ENCODE assay signal across 14 mouse cellular contexts in genomic region chr16:91835790-91836189, GRCm38 (mm10).
DNase-seq lines count a peak whose midpoint lies in the region; ATAC-seq lines count a peak whose summit lies in the region.
"Had no signal": no experiment of that assay in that cellular context is flagged by ENCODE, and none has a peak within 500 bp of the region (broad histone marks: within the 10 kb centered on the region; RNA-seq: fewer than 3 reads in every experiment).

No protein-coding gene starts in this region.

- no peak for DNase-seq in midbrain, embryonic 10.5 days (ENCODE audit: low spot score)
- DNase-seq in midbrain, embryonic 14.5 days: no peak
- no peak for DNase-seq in heart, embryonic 10.5 days (ENCODE audit: low spot score)
- DNase-seq in kidney, adult 8-10 months: no peak
- DNase-seq: cerebellum, adult 8-10 months; left cerebral cortex, postnatal 4 days; right cerebral cortex, adult 18-20 months had no signal

- no peaks in the 10 kb centered on the region for H3K27me3 ChIP-seq in midbrain, embryonic 10.5 days (ENCODE audit: low read depth, poor library complexity, severe bottlenecking)
- no peaks in the 10 kb centered on the region for H3K27me3 ChIP-seq in midbrain, embryonic 14.5 days (ENCODE audit: control insufficient read depth, insufficient read depth, low read length)
- no peaks in the 10 kb centered on the region for H3K27me3 ChIP-seq in forebrain, embryonic 16.5 days (replicated peaks; ENCODE audit: control insufficient read depth, insufficient read depth, low read length)
- H3K27me3 ChIP-seq in hindbrain, embryonic 15.5 days: no peaks in the 10 kb centered on the region
- no peaks in the 10 kb centered on the region for H3K27me3 ChIP-seq in neural tube, embryonic 14.5 days (ENCODE audit: control insufficient read depth, insufficient read depth, low read length)
- H3K27me3 ChIP-seq in heart, embryonic 10.5 days (ENCODE audit: insufficient read depth, poor library complexity, severe bottlenecking): no peaks in the 10 kb centered on the region
- H3K27me3 ChIP-seq: heart, embryonic 13.5 days; kidney, embryonic 15.5 days; lung, embryonic 15.5 days had no signal

- no peak for ATAC-seq in midbrain, embryonic 14.5 days (ENCODE audit: low FRiP score, low TSS enrichment)
- ATAC-seq in forebrain, embryonic 16.5 days: no peak
- ATAC-seq in hindbrain, embryonic 15.5 days (ENCODE audit: low FRiP score, low read depth): peak; percentile 36; the same call in 1 of the 2 replicates
- ATAC-seq in neural tube, embryonic 14.5 days (ENCODE audit: low read depth): no peak

- H3K9ac ChIP-seq in midbrain, embryonic 14.5 days (replicated peaks; ENCODE audit: low read length): no peak overlapping the region
- H3K9ac ChIP-seq in forebrain, embryonic 16.5 days (replicated peaks; ENCODE audit: low read depth, low read length): no peak overlapping the region
- H3K9ac ChIP-seq in hindbrain, embryonic 15.5 days: no peak overlapping the region
- no peak overlapping the region for H3K9ac ChIP-seq in neural tube, embryonic 14.5 days (replicated peaks; ENCODE audit: low read depth, low read length)
- H3K9ac ChIP-seq: heart, embryonic 13.5 days; kidney, embryonic 15.5 days; lung, embryonic 15.5 days had no signal

- H3K36me3 ChIP-seq in midbrain, embryonic 10.5 days: peaks cover 60% of the 10 kb centered on the region
- H3K36me3 ChIP-seq in midbrain, embryonic 14.5 days (ENCODE audit: control insufficient read depth, insufficient read depth, low read length): peaks cover 38% of the 10 kb centered on the region
- H3K36me3 ChIP-seq in forebrain, embryonic 16.5 days (ENCODE audit: control insufficient read depth, insufficient read depth): peaks cover 8% of the 10 kb centered on the region
- H3K36me3 ChIP-seq in hindbrain, embryonic 15.5 days: peaks cover 26% of the 10 kb centered on the region
- H3K36me3 ChIP-seq in neural tube, embryonic 14.5 days (ENCODE audit: control insufficient read depth, insufficient read depth, low read length): peaks cover 22% of the 10 kb centered on the region; the same call in 1 of the 2 replicates
- peaks cover 37% of the 10 kb centered on the region for H3K36me3 ChIP-seq in heart, embryonic 10.5 days

- peaks cover 37% of the 10 kb centered on the region for H3K4me1 ChIP-seq in midbrain, embryonic 10.5 days
- 0 out of 2 replicates have a peak, but pooled peaks cover 13% of the 10 kb centered on the region for H3K4me1 ChIP-seq in midbrain, embryonic 14.5 days (ENCODE audit: control insufficient read depth, insufficient read depth, low read length)
- peaks cover 21% of the 10 kb centered on the region for H3K4me1 ChIP-seq in forebrain, embryonic 16.5 days (replicated peaks; ENCODE audit: control insufficient read depth, insufficient read depth, low read length)
- H3K4me1 ChIP-seq in hindbrain, embryonic 15.5 days (replicated peaks): peaks cover 22% of the 10 kb centered on the region
- peaks cover 20% of the 10 kb centered on the region for H3K4me1 ChIP-seq in neural tube, embryonic 14.5 days (ENCODE audit: control insufficient read depth, insufficient read depth, low read length)
- peaks cover 19% of the 10 kb centered on the region for H3K4me1 ChIP-seq in heart, embryonic 10.5 days

- 0 out of 2 replicates have a peak overlapping the region, but pooled peaks have one; percentile 73 for H3K27ac ChIP-seq in midbrain, embryonic 10.5 days (replicated peaks)
- no peak overlapping the region for H3K27ac ChIP-seq in midbrain, embryonic 14.5 days (replicated peaks; ENCODE audit: low read depth, low read length)
- H3K27ac ChIP-seq in forebrain, embryonic 16.5 days (ENCODE audit: low read length): peak overlapping the region; percentile 3; the same call in 1 of the 2 replicates
- H3K27ac ChIP-seq in hindbrain, embryonic 15.5 days (replicated peaks): peak overlapping the region; percentile 78
- H3K27ac ChIP-seq in neural tube, embryonic 14.5 days (ENCODE audit: low read depth, low read length): peak overlapping the region; percentile 77
- no peak overlapping the region for H3K27ac ChIP-seq in heart, embryonic 10.5 days
- H3K27ac ChIP-seq: heart, embryonic 13.5 days; kidney, embryonic 15.5 days; lung, embryonic 15.5 days had no signal

- WGBS in midbrain, embryonic 10.5 days: 85% methylated on average over 6 of the region's 6 CpGs
- 76% methylated on average over 6 of the region's 6 CpGs for WGBS in midbrain, embryonic 14.5 days
- WGBS in forebrain, embryonic 16.5 days: 77% methylated on average over 6 of the region's 6 CpGs
- WGBS in hindbrain, embryonic 15.5 days: 56% methylated on average over 6 of the region's 6 CpGs
- WGBS in neural tube, embryonic 14.5 days: 66% methylated on average over 6 of the region's 6 CpGs
- WGBS in heart, embryonic 10.5 days: 82% methylated on average over 6 of the region's 6 CpGs

- H3K4me2 ChIP-seq in midbrain, embryonic 14.5 days (ENCODE audit: low read length): no peak overlapping the region
- no peak overlapping the region for H3K4me2 ChIP-seq in forebrain, embryonic 16.5 days (ENCODE audit: low read length)
- H3K4me2 ChIP-seq in hindbrain, embryonic 15.5 days: no peak overlapping the region
- no peak overlapping the region for H3K4me2 ChIP-seq in neural tube, embryonic 14.5 days (ENCODE audit: low read depth, low read length)
- H3K4me2 ChIP-seq: heart, embryonic 13.5 days; kidney, embryonic 15.5 days; lung, embryonic 15.5 days had no signal

- no peak overlapping the region for H3K4me3 ChIP-seq in midbrain, embryonic 10.5 days
- no peak overlapping the region for H3K4me3 ChIP-seq in midbrain, embryonic 14.5 days (replicated peaks; ENCODE audit: low read depth, low read length)
- H3K4me3 ChIP-seq in forebrain, embryonic 16.5 days (replicated peaks; ENCODE audit: low read length): no peak overlapping the region
- H3K4me3 ChIP-seq in hindbrain, embryonic 15.5 days: no peak overlapping the region
- H3K4me3 ChIP-seq in neural tube, embryonic 14.5 days (ENCODE audit: low read depth, low read length): no peak overlapping the region
- H3K4me3 ChIP-seq in heart, embryonic 10.5 days: no peak overlapping the region
- H3K4me3 ChIP-seq: heart, embryonic 13.5 days; kidney, embryonic 15.5 days; lung, embryonic 15.5 days had no signal

- H3K9me3 ChIP-seq in midbrain, embryonic 10.5 days (replicated peaks): no peaks in the 10 kb centered on the region
- H3K9me3 ChIP-seq in midbrain, embryonic 14.5 days (ENCODE audit: control insufficient read depth, low read length): no peaks in the 10 kb centered on the region
- no peaks in the 10 kb centered on the region for H3K9me3 ChIP-seq in forebrain, embryonic 16.5 days (ENCODE audit: control insufficient read depth, low read length)
- H3K9me3 ChIP-seq in hindbrain, embryonic 15.5 days: no peaks in the 10 kb centered on the region
- no peaks in the 10 kb centered on the region for H3K9me3 ChIP-seq in neural tube, embryonic 14.5 days (ENCODE audit: control insufficient read depth, low read length)
- no peaks in the 10 kb centered on the region for H3K9me3 ChIP-seq in heart, embryonic 10.5 days
- H3K9me3 ChIP-seq: G1E; heart, embryonic 13.5 days; kidney, embryonic 15.5 days; lung, embryonic 15.5 days had no signal

Comparison
In these comparisons a context has a peak if more than half of its experiments do, and no peak if none do; other contexts are left out.
1. H3K27ac ChIP-seq: peak in midbrain, embryonic 10.5 days (single experiment), forebrain, embryonic 16.5 days (single experiment), hindbrain, embryonic 15.5 days (single experiment) and neural tube, embryonic 14.5 days (single experiment); none in midbrain, embryonic 14.5 days (single experiment) and heart, embryonic 10.5 days (single experiment).